Mouse (Mus musculus) MEL (cell line): ENCODE results near the gene Exoc5. TPM values are rescaled to one million over a fixed set of nuclear protein-coding genes. Genes with fewer than 3 reads are reported as not detected.

Experiments used
- DNase-seq: peaks from one replicate; pipeline ENCODE4 v3.0.0; 2011; ENCODE audit warnings: low read depth, low spot score
- H3K27ac ChIP-seq: 2 replicates; pipeline ENCODE4 v1.5.1; 2012; ENCODE audit warnings: low read depth, mild to moderate bottlenecking, control low read depth, low read length, moderate library complexity; ENCODE audit not compliant: control insufficient read depth
- H3K27me3 ChIP-seq, 2 experiments: fragments of 150-350 bp in 1 of 2; sonication (generic) in 1 of 2; 2 replicates each; pipeline ENCODE4 v1.6.1; 2012; ENCODE audit warnings: low read length in 2 of 2, mild to moderate bottlenecking in 2 of 2, improper control_type of control experiment in 1 of 2, moderate library complexity in 1 of 2; ENCODE audit not compliant: insufficient read depth in 2 of 2, control insufficient read depth in 1 of 2
- H3K36me3 ChIP-seq, 2 experiments: 2 replicates each; pipeline ENCODE4 v1.6.1; 2012 to 2014; ENCODE audit warnings: low read length in 2 of 2, improper control_type of control experiment in 1 of 2, inconsistent platforms in 1 of 2, mild to moderate bottlenecking in 1 of 2; ENCODE audit not compliant: insufficient read depth in 2 of 2, control insufficient read depth in 1 of 2
- H3K4me1 ChIP-seq, 2 experiments: fragments of 150-350 bp in 1 of 2; sonication (generic) in 1 of 2; 2 replicates each; pipeline ENCODE4 v1.6.1; 2012; ENCODE audit warnings: low read length in 2 of 2, improper control_type of control experiment in 1 of 2, mild to moderate bottlenecking in 1 of 2; ENCODE audit not compliant: insufficient read depth in 2 of 2, control insufficient read depth in 1 of 2
- H3K4me3 ChIP-seq, 2 experiments: fragments of 150-350 bp in 1 of 2; sonication (generic) in 1 of 2; 2 replicates each; pipeline ENCODE4 v1.5.1; 2012; ENCODE audit warnings: low read depth in 2 of 2, low read length in 2 of 2, mild to moderate bottlenecking in 2 of 2, moderate library complexity in 2 of 2, control low read depth in 1 of 2, improper control_type of control experiment in 1 of 2; ENCODE audit not compliant: control insufficient read depth in 1 of 2, insufficient read depth in 1 of 2
- H3K79me2 ChIP-seq: 2 replicates; pipeline ENCODE4 v1.6.1; 2012; ENCODE audit warnings: mild to moderate bottlenecking, low read length, moderate library complexity; ENCODE audit not compliant: control insufficient read depth, poor library complexity, insufficient read depth
- H3K9ac ChIP-seq: 2 replicates; pipeline ENCODE4 v1.6.1; 2012; ENCODE audit warnings: low read depth, mild to moderate bottlenecking, control low read depth, low read length, moderate library complexity; ENCODE audit not compliant: control insufficient read depth, poor library complexity, severe bottlenecking
- H3K9me3 ChIP-seq: fragments of 150-350 bp; sonication (generic); replicated peaks from 2 replicates; pipeline ENCODE4 v1.6.1; 2012; ENCODE audit warnings: mild to moderate bottlenecking, low read length, improper control_type of control experiment, moderate library complexity; ENCODE audit not compliant: insufficient read depth
- CHD1 ChIP-seq: IDR thresholded peaks from 2 replicates; pipeline ENCODE4 v1.6.1; 2012; ENCODE audit warnings: low read depth, mild to moderate bottlenecking, inconsistent platforms, low read length, improper control_type of control experiment
- CTCF ChIP-seq, 3 experiments: IDR thresholded peaks in 2 of 3; conservative IDR thresholded peaks in 1 of 3; 2 replicates each; pipeline ENCODE4 v1.5.1; 2011 to 2012; ENCODE audit warnings: low read length in 3 of 3, low read depth in 2 of 3, mild to moderate bottlenecking in 2 of 3, improper control_type of control experiment in 1 of 3, inconsistent platforms in 1 of 3, mixed read lengths in 1 of 3, moderate library complexity in 1 of 3; ENCODE audit not compliant: control insufficient read depth in 1 of 3, insufficient read depth in 1 of 3, poor library complexity in 1 of 3, severe bottlenecking in 1 of 3
- E2F4 ChIP-seq: IDR thresholded peaks from 2 replicates; pipeline ENCODE4 v1.6.1; 2011; ENCODE audit warnings: low read depth, low read length, improper control_type of control experiment, borderline replicate concordance
- ETS1 ChIP-seq: IDR thresholded peaks from 2 replicates; pipeline ENCODE4 v1.6.1; 2012; ENCODE audit warnings: low read depth, mild to moderate bottlenecking, inconsistent platforms, low read length, improper control_type of control experiment, moderate library complexity
- GATA1 ChIP-seq: IDR thresholded peaks from 2 replicates; pipeline ENCODE4 v1.6.1; 2011; ENCODE audit warnings: low read depth, low read length, improper control_type of control experiment
- HCFC1 ChIP-seq: IDR thresholded peaks from 2 replicates; pipeline ENCODE4 v1.6.1; 2012; ENCODE audit warnings: low read depth, mild to moderate bottlenecking, inconsistent platforms, low read length, improper control_type of control experiment, moderate library complexity
- JUND ChIP-seq: IDR thresholded peaks from 2 replicates; pipeline ENCODE4 v1.6.1; 2011; ENCODE audit warnings: low read depth, mild to moderate bottlenecking, improper control_type of control experiment, low read length
- KAT2A ChIP-seq: conservative IDR thresholded peaks from 2 replicates; pipeline ENCODE4 v1.6.1; 2012; ENCODE audit warnings: low read depth, low read length, improper control_type of control experiment, inconsistent platforms
- MAX ChIP-seq: IDR thresholded peaks from 2 replicates; pipeline ENCODE4 v1.6.1; 2011; ENCODE audit warnings: low read length, improper control_type of control experiment
- MAZ ChIP-seq: IDR thresholded peaks from 2 replicates; pipeline ENCODE4 v1.6.1; 2012; ENCODE audit warnings: low read depth, mild to moderate bottlenecking, inconsistent platforms, low read length, improper control_type of control experiment
- MYB ChIP-seq: IDR thresholded peaks from 2 replicates; pipeline ENCODE4 v1.6.1; 2011; ENCODE audit warnings: mild to moderate bottlenecking, low read depth, low read length, improper control_type of control experiment
- MYC ChIP-seq: IDR thresholded peaks from 2 replicates; pipeline ENCODE4 v1.6.1; 2011; ENCODE audit warnings: low read depth, mild to moderate bottlenecking, low read length, improper control_type of control experiment, moderate library complexity
- NRF1 ChIP-seq: IDR thresholded peaks from 2 replicates; pipeline ENCODE4 v1.6.1; 2014; ENCODE audit warnings: low read depth, mild to moderate bottlenecking, inconsistent platforms, low read length, improper control_type of control experiment, moderate library complexity; ENCODE audit not compliant: poor library complexity, insufficient read depth, severe bottlenecking
- POLR2AphosphoS2 ChIP-seq: IDR thresholded peaks from 2 replicates; pipeline ENCODE4 v1.6.1; 2011; ENCODE audit warnings: low read length, improper control_type of control experiment
- POLR2AphosphoS5 ChIP-seq: IDR thresholded peaks from 2 replicates; pipeline ENCODE4 v1.6.1; 2012; ENCODE audit warnings: low read depth, borderline replicate concordance, mild to moderate bottlenecking, inconsistent platforms, low read length, moderate library complexity, mixed read lengths
- RAD21 ChIP-seq: IDR thresholded peaks from 2 replicates; pipeline ENCODE4 v1.6.1; 2011; ENCODE audit warnings: mild to moderate bottlenecking, low read depth, low read length, improper control_type of control experiment
- SIN3A ChIP-seq: IDR thresholded peaks from 2 replicates; pipeline ENCODE4 v1.6.1; 2012; ENCODE audit warnings: low read length, improper control_type of control experiment, inconsistent platforms
- SMC3 ChIP-seq: IDR thresholded peaks from 2 replicates; pipeline ENCODE4 v1.6.1; 2011; ENCODE audit warnings: low read depth, low read length, improper control_type of control experiment
- TAL1 ChIP-seq: IDR thresholded peaks from 2 replicates; pipeline ENCODE4 v1.6.1; 2012; ENCODE audit warnings: mild to moderate bottlenecking, inconsistent platforms, low read length, moderate library complexity, mixed read lengths
- TBP ChIP-seq: IDR thresholded peaks from 2 replicates; pipeline ENCODE4 v1.8.0; 2011; ENCODE audit warnings: low read depth, low read length, improper control_type of control experiment
- USF1 ChIP-seq: IDR thresholded peaks from 2 replicates; pipeline ENCODE4 v1.6.1; 2014; ENCODE audit warnings: low read depth, mild to moderate bottlenecking, inconsistent platforms, low read length, improper control_type of control experiment, moderate library complexity
- USF2 ChIP-seq, 2 experiments: IDR thresholded peaks; 2 replicates each; pipeline ENCODE4 v1.6.1; 2011 to 2012; ENCODE audit warnings: improper control_type of control experiment in 2 of 2, low read length in 2 of 2, borderline replicate concordance in 1 of 2, inconsistent platforms in 1 of 2, low read depth in 1 of 2, mild to moderate bottlenecking in 1 of 2; ENCODE audit not compliant: insufficient read depth in 1 of 2
- ZC3H11A ChIP-seq: IDR thresholded peaks from 2 replicates; pipeline ENCODE4 v1.6.1; 2012; ENCODE audit warnings: low read depth, mild to moderate bottlenecking, inconsistent platforms, low read length, improper control_type of control experiment
- ZKSCAN1 ChIP-seq: IDR thresholded peaks from 2 replicates; pipeline ENCODE4 v1.6.1; 2012; ENCODE audit warnings: low read depth, mild to moderate bottlenecking, inconsistent platforms, low read length, improper control_type of control experiment, moderate library complexity
- ZMIZ1 ChIP-seq: IDR thresholded peaks from 2 replicates; pipeline ENCODE4 v1.6.1; 2012; ENCODE audit warnings: low read depth, mild to moderate bottlenecking, inconsistent platforms, low read length, improper control_type of control experiment, moderate library complexity
- ZNF384 ChIP-seq: IDR thresholded peaks from 2 replicates; pipeline ENCODE4 v1.6.1; 2012; ENCODE audit warnings: low read depth, mild to moderate bottlenecking, inconsistent platforms, low read length, improper control_type of control experiment
- polyA plus RNA-seq, 2 experiments: library from polyadenylated mRNA; stranded (reverse) in 1 of 2; unstranded in 1 of 2; fragments of >175 nt in 1 of 2; fragments of >200 nt in 1 of 2; gene quantifications; 2 replicates each; pipeline versions ENCODE4 v1.2.1 to v1.2.4; 2012; ENCODE audit warnings: low replicate concordance in 2 of 2, low read depth in 1 of 2; ENCODE audit not compliant: insufficient read length in 2 of 2, insufficient read depth in 1 of 2, missing spikeins in 1 of 2
- total RNA-seq: library from RNA; depleted of rRNA; stranded (reverse); fragments of 300-350 nt; gene quantifications from 2 replicates; pipeline ENCODE4 v1.2.3, GENCODE M21; 2012

Exoc5 gene
- total and polyA plus RNA-seq, 3 experiments = 23.0 to 56.4 (median 34.9) TPM

GRCm38 (mm10) chr14:49008399-49009189, 57.9 kb downstream of the Exoc5 start:
- H3K36me3 ChIP-seq = peaks cover 0 to 2% of the 10 kb centered on the region in 2 experiments; a peak in 1 of 4 replicates

GRCm38 (mm10) chr14:49007979-49008378, 58.5 kb downstream of the Exoc5 start:
- Histone ChIP-seq H3K27me3 (no peaks in the 10 kb centered on the region), H3K79me2 (no peaks in the 10 kb centered on the region), H3K9me3 (no peaks in the 10 kb centered on the region), H3K4me3 (no peak overlapping the region)
- DNase-seq = peak; percentile 44
- TF ChIP-seq USF1 (no peak), GATA1 (no peak), HCFC1 (no peak), CHD1 (no peak), RAD21 (peak; percentile 49), JUND (no peak), POLR2AphosphoS5 (no peak), ZMIZ1 (no peak), TAL1 (no peak), CTCF (IDR thresholded peaks at IDR 0.05 in 2 of 3, conservative IDR thresholded peaks at IDR 0.05 in 1 of 3; ENCODE audit: control insufficient read depth in 1 of 3, insufficient read depth in 1 of 3, low read depth in 2 of 3, low read length in 3 of 3, poor library complexity in 1 of 3, severe bottlenecking in 1 of 3) (peak in 2 of 3 experiments; percentile 8 to 50; a peak in 3 of 6 replicates), MAX (no peak), NRF1 (no peak), TBP (no peak), ZC3H11A (no peak), E2F4 (no peak), SMC3 (peak; percentile 51), ZNF384 (no peak), USF2 (IDR thresholded peaks at IDR 0.05; ENCODE audit: borderline replicate concordance in 1 of 2, insufficient read depth in 1 of 2, low read depth in 1 of 2, low read length in 2 of 2) (no peak), ZKSCAN1 (no peak)
- TF ChIP-seq, all 39 proteins: peak for 3
- H3K4me1 ChIP-seq = no peaks in the 10 kb centered on the region
- H3K27ac ChIP-seq = no peak overlapping the region
- no peaks in the 10 kb centered on the region for H3K36me3 ChIP-seq
- H3K9ac ChIP-seq = no peak overlapping the region

More at GRCm38 (mm10) chr14:49008399-49009189, 57.9 kb downstream of the Exoc5 start:
- no peak for DNase-seq
- no peak overlapping the region for H3K27ac ChIP-seq
- H3K9ac ChIP-seq = no peak overlapping the region
- no peaks in the 10 kb centered on the region for H3K9me3 ChIP-seq
- no peaks in the 10 kb centered on the region; a peak in 1 of 4 replicates for H3K4me1 ChIP-seq
- H3K4me3 ChIP-seq = no peak overlapping the region
- no peaks in the 10 kb centered on the region for H3K27me3 ChIP-seq
- H3K79me2 ChIP-seq = no peaks in the 10 kb centered on the region
- TF ChIP-seq MYB (no peak), NRF1 (no peak), TAL1 (no peak), CTCF (IDR thresholded peaks at IDR 0.05 in 2 of 3, conservative IDR thresholded peaks at IDR 0.05 in 1 of 3; ENCODE audit: control insufficient read depth in 1 of 3, insufficient read depth in 1 of 3, low read depth in 2 of 3, low read length in 3 of 3, poor library complexity in 1 of 3, severe bottlenecking in 1 of 3) (no peak), RAD21 (no peak), POLR2AphosphoS2 (no peak), USF2 (IDR thresholded peaks at IDR 0.05; ENCODE audit: borderline replicate concordance in 1 of 2, insufficient read depth in 1 of 2, low read depth in 1 of 2, low read length in 2 of 2) (no peak), MYC (no peak), KAT2A (no peak), ZC3H11A (no peak), ETS1 (no peak), MAZ (no peak), SIN3A (no peak)
